Mouse (Mus musculus) erythroblast, adult 5-6 weeks (primary cell): Measurements from ENCODE around the gene Mucl3. TPM values are rescaled to one million over a fixed set of nuclear protein-coding genes. Genes with fewer than 3 reads are reported as not detected.

ENCODE experiments used
- ATAC-seq: replicated peaks from 2 replicates; pipeline ENCODE4 v1.8.0; 2016; ENCODE audit warnings: moderate number of reproducible peaks, mild to moderate bottlenecking, moderate TSS enrichment, inconsistent platforms; ENCODE audit not compliant: poor library complexity, low FRiP score, severe bottlenecking
- total RNA-seq, 2 experiments: library from RNA; stranded (forward) in 1 of 2; stranded (reverse) in 1 of 2; fragments of 150-400 nt in 1 of 2; fragments of 200-764, 138-1000 nt in 1 of 2; gene quantifications; 2 replicates each; pipeline versions ENCODE4 v1.2.3 to v1.2.4; 2015 to 2017; ENCODE audit warnings: low replicate concordance in 2 of 2

The Mucl3 gene
- total RNA-seq (2015; ENCODE audit: low replicate concordance) = not detected in 2 replicates
- 0.17 TPM in 1 of 2 replicates, not detected in the other for total RNA-seq (2017; ENCODE audit: low replicate concordance)

GRCm38 (mm10) chr17:35643609-35644236 lies at the start of gene Mucl3:
Gene Mucl3, minus strand, starts transcription at chr17:35643695.
- no peak for ATAC-seq

DNA sequence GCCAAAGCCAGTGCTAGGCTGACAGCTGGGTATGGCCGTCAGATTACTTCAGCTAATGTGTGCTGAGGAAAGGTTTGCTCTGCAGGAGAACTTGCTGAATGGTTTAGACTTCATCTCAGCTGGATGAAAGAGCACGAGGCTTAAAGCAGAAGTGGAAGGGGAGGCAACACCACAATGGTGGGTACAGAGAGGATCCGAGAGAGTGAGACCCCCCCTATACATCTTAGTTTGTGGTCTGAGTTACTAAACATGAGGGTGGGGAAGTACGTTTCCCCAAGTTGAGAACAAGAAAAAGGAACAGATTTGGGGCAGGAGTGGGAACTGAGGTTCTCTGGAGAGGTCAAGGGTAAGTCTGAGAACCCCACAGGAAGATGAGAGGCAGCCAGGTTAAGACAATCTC lies 48.9 kb upstream of the Mucl3 start:
- ATAC-seq = no peak

DNA sequence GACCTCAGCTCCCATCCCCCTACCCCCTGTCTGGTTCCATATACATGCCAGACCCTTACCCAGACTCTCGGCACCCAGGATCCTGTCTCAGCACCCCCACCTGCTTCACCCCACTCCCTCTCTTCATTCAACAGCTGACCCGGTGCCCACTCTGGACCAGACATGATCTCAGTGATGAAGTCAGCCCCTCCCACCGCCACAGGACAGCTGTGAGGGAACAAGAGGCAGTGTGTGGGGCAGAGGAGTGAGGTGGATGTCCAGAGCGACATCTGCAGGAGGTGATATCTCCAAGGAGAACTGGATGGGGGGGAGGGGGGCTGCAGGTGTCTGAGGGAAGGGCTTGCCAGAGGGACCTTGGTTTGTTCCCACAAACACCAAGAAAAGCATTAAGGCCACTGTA lies 48.3 kb upstream of the Mucl3 start:
- ATAC-seq = no peak

DNA sequence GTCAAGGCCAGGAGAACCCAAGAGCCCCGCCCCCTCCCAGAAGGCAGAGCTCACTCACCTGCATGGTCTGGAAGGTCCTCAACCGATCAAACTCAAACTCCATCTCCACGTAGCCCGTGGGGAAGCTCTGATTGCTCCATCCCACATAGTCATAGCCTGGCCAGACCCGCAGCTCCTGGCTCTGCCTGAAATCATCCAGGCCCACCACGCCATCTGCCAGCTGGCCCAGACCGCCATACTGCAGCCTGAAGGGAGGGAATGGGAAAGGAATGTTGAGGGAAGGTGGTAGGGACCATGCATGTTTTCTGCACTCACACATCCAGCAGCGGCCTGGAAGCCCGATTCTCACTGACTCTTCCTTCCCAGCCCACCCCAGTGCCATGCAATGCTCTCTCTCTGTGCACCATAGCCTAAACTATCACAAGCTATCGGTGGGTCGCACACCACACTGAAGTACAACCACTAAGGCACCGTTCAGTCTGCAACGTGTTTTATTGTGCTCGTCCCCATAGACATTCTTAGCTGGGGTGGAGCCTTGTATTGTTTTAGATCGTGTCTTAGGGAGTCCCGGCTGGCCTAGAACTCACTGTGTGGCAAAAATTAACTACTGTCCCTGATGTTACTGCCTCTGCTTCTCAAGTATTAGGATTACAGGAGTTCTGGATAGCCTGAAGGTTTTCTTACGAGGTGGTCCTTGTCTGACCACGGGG lies 46.6 kb upstream of the Mucl3 start:
- ATAC-seq = no peak

- ATAC-seq = no peak
These were observed 45.1 kb upstream of the Mucl3 start for GRCm38 (mm10) chr17:35688347-35689175.

DNA sequence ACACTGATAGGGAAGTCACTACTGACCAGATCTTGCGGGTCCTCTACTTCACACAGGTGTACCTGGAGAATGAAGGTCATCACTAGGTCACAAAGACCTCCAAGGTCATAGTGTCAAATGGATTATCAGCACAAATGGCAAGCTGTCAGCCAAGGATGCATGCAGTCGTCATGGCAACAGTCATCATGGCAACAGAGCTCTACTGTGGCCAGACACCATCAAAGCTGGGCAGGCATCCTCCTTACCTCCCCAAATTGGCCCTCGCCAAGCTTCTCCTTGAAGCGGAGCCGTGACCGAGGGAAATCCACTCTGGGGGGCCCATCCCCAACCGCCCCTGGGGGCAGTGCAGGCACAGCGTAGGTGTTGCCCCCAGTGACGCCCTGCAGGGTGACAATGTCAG lies 41.6 kb upstream of the Mucl3 start:
- no peak for ATAC-seq

DNA sequence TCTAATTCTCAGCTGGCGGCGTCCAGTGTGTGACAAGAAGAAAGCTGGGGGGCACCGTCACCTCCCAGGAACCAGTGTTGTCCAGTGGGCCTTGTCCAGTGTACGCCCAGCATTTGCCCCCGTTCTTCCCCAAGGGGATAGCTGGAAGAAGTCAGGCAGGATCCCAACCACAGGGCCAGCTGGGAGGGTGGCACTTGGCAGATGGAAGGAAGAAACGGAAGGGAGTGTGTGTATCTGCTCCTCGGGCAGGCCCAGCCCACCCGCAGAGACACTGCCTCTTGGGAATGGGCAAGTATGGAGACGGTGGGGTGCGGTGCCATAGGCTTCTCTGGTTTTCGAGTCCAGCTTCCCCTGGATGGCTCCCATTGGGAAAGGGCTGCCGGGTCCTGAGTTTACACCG lies 38.5 kb upstream of the Mucl3 start:
- no peak for ATAC-seq

GRCm38 (mm10) chr17:35680591-35680990 lies 37.1 kb upstream of the Mucl3 start:
- ATAC-seq = no peak

GRCm38 (mm10) chr17:35673416-35674035 lies 30.0 kb upstream of the Mucl3 start, which contains the start of gene Gtf2h4:
Gene Gtf2h4, minus strand, starts transcription at chr17:35673739.
- ATAC-seq = peak; percentile 91

GRCm38 (mm10) chr17:35672527-35672926 lies 29.0 kb upstream of the Mucl3 start:
- no peak for ATAC-seq

DNA sequence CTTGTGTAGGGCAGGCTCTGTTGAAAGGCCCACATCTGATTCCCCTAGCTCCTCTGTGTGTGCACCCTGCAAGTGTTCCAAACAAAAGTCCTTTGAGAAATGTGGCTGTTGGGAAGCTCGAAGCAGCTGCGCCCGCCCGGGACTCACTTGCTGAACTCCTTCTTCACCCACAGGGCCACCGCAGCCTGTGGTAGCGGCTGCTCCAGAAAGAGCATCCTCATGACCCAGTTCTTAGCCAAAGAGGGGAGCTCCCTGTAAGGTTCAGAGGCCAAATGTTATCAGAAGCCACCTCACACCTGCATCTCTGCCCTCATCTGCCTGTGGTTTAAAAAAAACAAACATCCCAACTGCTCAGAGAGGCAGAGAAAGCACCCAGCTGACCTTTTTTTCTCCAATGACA lies 28.4 kb upstream of the Mucl3 start:
- no peak for ATAC-seq

GRCm38 (mm10) chr17:35669731-35670130 lies 26.2 kb upstream of the Mucl3 start:
- ATAC-seq = no peak

DNA sequence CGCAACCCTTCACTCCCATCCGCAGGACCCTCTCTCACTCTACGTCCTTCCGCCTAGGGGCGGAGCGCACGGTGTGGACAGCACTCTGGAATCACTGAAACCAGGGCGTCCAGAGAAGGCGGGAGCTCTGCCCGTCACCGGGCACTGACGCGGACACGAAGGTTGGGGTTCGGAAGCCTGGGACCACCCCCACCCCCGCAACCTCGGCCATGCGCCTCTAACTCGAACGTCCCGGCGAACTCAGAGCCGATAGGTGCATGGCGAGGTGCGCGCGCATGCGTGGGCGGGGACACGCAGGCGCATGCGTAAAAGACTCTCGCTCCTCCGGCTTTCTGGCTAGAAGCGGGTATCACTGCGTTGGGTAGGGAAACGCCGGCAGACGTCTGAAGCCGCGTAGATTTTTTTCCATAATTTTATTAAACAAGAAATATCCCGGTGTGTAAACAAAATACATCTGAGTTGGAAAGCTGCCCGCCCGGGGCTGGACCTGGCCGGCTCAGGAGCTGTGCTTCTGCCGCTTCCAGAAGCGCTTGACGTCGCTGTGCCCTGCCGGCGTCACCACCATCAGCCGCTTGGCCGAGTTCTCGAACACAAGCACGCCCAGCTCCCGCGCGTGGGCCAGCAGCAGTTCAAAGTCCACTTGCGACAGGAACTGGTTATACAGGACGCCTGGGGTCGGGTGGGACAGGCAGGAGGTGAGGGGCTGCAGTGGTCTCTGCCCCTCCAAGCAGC lies 24.0 kb upstream of the Mucl3 start, which contains the start of gene Vars2:
TSS of gene Vars2 (minus strand) at position 259 of the 732 bp plus-strand sequence.
- peak; percentile 92 for ATAC-seq

GRCm38 (mm10) chr17:35666851-35667256 lies 23.4 kb upstream of the Mucl3 start:
- no peak for ATAC-seq

GRCm38 (mm10) chr17:35665957-35666515 lies 22.5 kb upstream of the Mucl3 start:
- no peak for ATAC-seq

DNA sequence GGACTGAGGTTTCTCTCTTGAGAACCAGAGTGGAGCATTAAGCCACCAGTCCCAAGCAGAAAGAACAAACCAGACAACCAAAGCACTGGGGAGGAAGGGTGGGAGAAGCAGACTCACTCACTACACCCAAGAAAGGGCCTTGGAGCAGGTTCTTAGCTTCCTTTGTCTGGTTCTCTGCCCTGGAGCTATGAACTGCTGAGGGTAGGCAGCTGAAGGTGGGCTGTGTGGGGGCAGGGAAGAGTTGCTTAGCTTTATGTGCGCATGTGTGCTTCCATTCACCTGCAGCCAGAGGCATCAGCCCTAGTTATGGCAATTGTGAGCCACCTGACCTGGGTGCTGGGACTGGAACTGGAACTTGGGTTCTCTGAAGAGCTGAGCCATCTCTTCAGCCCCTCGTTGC lies 9.6 kb upstream of the Mucl3 start:
- ATAC-seq = no peak

GRCm38 (mm10) chr17:35649429-35649828 lies 5.9 kb upstream of the Mucl3 start:
- ATAC-seq = no peak

- no peak for ATAC-seq
These were observed 4.1 kb downstream of the Mucl3 start for GRCm38 (mm10) chr17:35639352-35639751.
